Mouse (Mus musculus): ENCODE data around the gene Cacna1e. TPM values are rescaled to one million over a fixed set of nuclear protein-coding genes. Genes with fewer than 3 reads are reported as not detected.
A peak's percentile ranks its signal among the peaks of the same experiment; 100 is the strongest.

Gene Cacna1e
- total and polyA plus RNA-seq, 3 experiments: 0.60 to 8.5 (median 2.5) TPM

- Histone ChIP-seq H3K27ac (ENCODE audit: insufficient read depth, low read depth) (no peak overlapping the region), H3K4me2 (ENCODE audit: insufficient read depth, low read depth, poor library complexity, severe bottlenecking) (no peak overlapping the region), H3K79me2 (replicated peaks; ENCODE audit: control insufficient read depth, extremely low read depth, insufficient read depth, poor library complexity, severe bottlenecking) (no peaks in the 10 kb centered on the region), H3K4me1 (ENCODE audit: control insufficient read depth in 1 of 2, insufficient read depth in 2 of 2) (no peaks in the 10 kb centered on the region), H3K27me3 (replicated peaks) (no peaks in the 10 kb centered on the region), H3K9ac (ENCODE audit: insufficient read depth, low read depth) (no peak overlapping the region), H3K4me3 (replicated peaks in 1 of 3; ENCODE audit: low read depth in 2 of 3, low read length in 2 of 3, poor library complexity in 1 of 3) (no peak overlapping the region), H3K9me3 (replicated peaks; ENCODE audit: low read length) (no peaks in the 10 kb centered on the region), H3K36me3 (replicated peaks in 1 of 2; ENCODE audit: control insufficient read depth in 1 of 2, insufficient read depth in 1 of 2, low read length in 1 of 2) (no peaks in the 10 kb centered on the region)
- in situ Hi-C loops (cut with MboI; ENCODE audit: low pct_ligation_motif_present, low pct_unique_long_range_greater_than_20kb, low sequenced_read_pairs) (no loop called here), dilution Hi-C loops (cut with MboI; ENCODE audit: extremely low pct_ligation_motif_present, extremely low pct_unique_long_range_greater_than_20kb, low sequenced_read_pairs) (no loop called here)
- TF ChIP-seq POLR2A (IDR thresholded peaks at IDR 0.05; ENCODE audit: low read depth, low read length): no peak
- no peak for TF ChIP-seq GABPA (IDR thresholded peaks at IDR 0.05; ENCODE audit: insufficient replicate concordance, low read depth, low read length)
- no peak for TF ChIP-seq USF2 (conservative IDR thresholded peaks at IDR 0.05; ENCODE audit: low read depth, low read length)
- TF ChIP-seq JUN (IDR thresholded peaks at IDR 0.05; ENCODE audit: insufficient read depth, low read depth, low read length): no peak
- TF ChIP-seq KAT2A (IDR thresholded peaks at IDR 0.05; ENCODE audit: insufficient replicate concordance, low read length): no peak
- no peak for TF ChIP-seq ZKSCAN1 (IDR thresholded peaks at IDR 0.05; ENCODE audit: borderline replicate concordance, low read depth, low read length)
- no peak for TF ChIP-seq POLR2AphosphoS2 (IDR thresholded peaks at IDR 0.05; ENCODE audit: low read depth, low read length)
- no peak for TF ChIP-seq BHLHE40 (IDR thresholded peaks at IDR 0.05; ENCODE audit: low read depth, low read length)
- no peak for TF ChIP-seq SMC3 (IDR thresholded peaks at IDR 0.05; ENCODE audit: low read depth, low read length)
- TF ChIP-seq MXI1 (IDR thresholded peaks at IDR 0.05; ENCODE audit: low read depth, low read length): no peak
- TF ChIP-seq MAZ (IDR thresholded peaks at IDR 0.05; ENCODE audit: low read depth, low read length): no peak
- no peak for TF ChIP-seq TBP (conservative IDR thresholded peaks at IDR 0.05; ENCODE audit: low read depth, low read length)
- TF ChIP-seq ZMIZ1 (IDR thresholded peaks at IDR 0.05; ENCODE audit: low read depth, low read length): no peak
- TF ChIP-seq RCOR1 (conservative IDR thresholded peaks at IDR 0.05; ENCODE audit: low read depth, low read length): no peak
- TF ChIP-seq UBTF (IDR thresholded peaks at IDR 0.05; ENCODE audit: low read depth, low read length): no peak
- DNase-seq (ENCODE audit: extremely low read depth): no peak
Observed at GRCm38 (mm10) chr1:154520715-154521114, 363.6 kb downstream of the Cacna1e start.

- 0 out of 2 replicates have a peak, but pooled peaks have one; percentile 55 for TF ChIP-seq MAFK (IDR thresholded peaks at IDR 0.05; ENCODE audit: insufficient replicate concordance, low read length)
- no peak for TF ChIP-seq CTCF (conservative IDR thresholded peaks at IDR 0.05 in 1 of 2, IDR thresholded peaks at IDR 0.05 in 1 of 2; ENCODE audit: low read depth in 2 of 2, low read length in 2 of 2)
- dilution Hi-C loops (cut with MboI; ENCODE audit: extremely low pct_ligation_motif_present, extremely low pct_unique_long_range_greater_than_20kb, low sequenced_read_pairs) (no loop called here), in situ Hi-C loops (cut with MboI; ENCODE audit: low pct_ligation_motif_present, low pct_unique_long_range_greater_than_20kb, low sequenced_read_pairs) (no loop called here)
- H3K4me2 ChIP-seq (ENCODE audit: insufficient read depth, low read depth, poor library complexity, severe bottlenecking): no peak overlapping the region
- no peaks in the 10 kb centered on the region for H3K27me3 ChIP-seq (replicated peaks)
- no peaks in the 10 kb centered on the region for H3K36me3 ChIP-seq (replicated peaks in 1 of 2; ENCODE audit: control insufficient read depth in 1 of 2, insufficient read depth in 1 of 2, low read length in 1 of 2)
- no peaks in the 10 kb centered on the region for H3K4me1 ChIP-seq (ENCODE audit: control insufficient read depth in 1 of 2, insufficient read depth in 2 of 2)
- no peak overlapping the region for H3K9ac ChIP-seq (ENCODE audit: insufficient read depth, low read depth)
- DNase-seq (ENCODE audit: extremely low read depth): no peak
- no peaks in the 10 kb centered on the region for H3K79me2 ChIP-seq (replicated peaks; ENCODE audit: control insufficient read depth, extremely low read depth, insufficient read depth, poor library complexity, severe bottlenecking)
- H3K4me3 ChIP-seq (replicated peaks in 1 of 3; ENCODE audit: low read depth in 2 of 3, low read length in 2 of 3, poor library complexity in 1 of 3): no peak overlapping the region
- H3K9me3 ChIP-seq (replicated peaks; ENCODE audit: low read length): no peaks in the 10 kb centered on the region
- H3K27ac ChIP-seq (ENCODE audit: insufficient read depth, low read depth): no peak overlapping the region
Observed at GRCm38 (mm10) chr1:154515350-154515749, 369.0 kb downstream of the Cacna1e start.
